Mouse (Mus musculus): ENCODE results near the gene Gabrb3. TPM values are rescaled to one million over a fixed set of nuclear protein-coding genes. Genes with fewer than 3 reads are reported as not detected.
A peak's percentile ranks its signal among the peaks of the same experiment; 100 is the strongest.

Gene Gabrb3
- polyA plus RNA-seq (2015; fragmentation: Nextera tagmentation; extraction: Ambion mirVana), result 2.1 and 3.5 TPM in 2 replicates

DNA sequence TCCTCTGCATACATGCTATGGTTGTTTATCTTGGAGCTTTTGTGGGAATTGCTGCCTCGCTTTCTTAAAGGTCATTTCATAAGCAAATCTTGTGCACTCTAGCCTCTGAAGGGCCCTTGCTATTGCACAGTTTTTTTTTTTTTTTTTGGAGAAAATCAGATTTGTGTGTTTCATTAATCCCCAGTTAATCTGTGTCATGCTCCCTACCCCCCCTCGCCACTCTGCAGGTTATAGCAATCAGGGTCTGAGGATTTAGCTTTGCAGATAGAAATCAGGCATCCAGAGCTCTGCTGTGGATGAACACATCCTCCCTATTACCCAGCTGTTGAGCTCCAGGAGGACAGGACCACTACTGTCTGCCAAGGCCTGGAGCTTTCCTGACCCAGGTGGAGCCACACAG, at the start of gene Gabrb3:
Gabrb3 (plus strand) TSS at position 301 of the 400 bp plus-strand sequence.
- WGBS, result 78% methylated on average over 2 of the region's 2 CpGs
- H3K9me3 ChIP-seq, result no peaks in the 10 kb centered on the region
- H3K36me3 ChIP-seq, result no peaks in the 10 kb centered on the region
- ATAC-seq (ENCODE audit: insufficient read depth, low FRiP score, low read depth), result no peak
- H3K27ac ChIP-seq, result no peak within 1 kb of the TSS
- H3K27me3 ChIP-seq (replicated peaks), result no peaks in the 10 kb centered on the region
- H3K9ac ChIP-seq, result no peak within 1 kb of the TSS
- H3K4me3 ChIP-seq (replicated peaks), result no peak within 1 kb of the TSS
- no peaks in the 10 kb centered on the region for H3K4me1 ChIP-seq
- no peak within 1 kb of the TSS for H3K4me2 ChIP-seq

GRCm38 (mm10) chr7:57384112-57384511, 35.4 kb upstream of the Gabrb3 start:
- Histone ChIP-seq H3K27ac (no peak overlapping the region), H3K4me3 (replicated peaks) (no peak overlapping the region), H3K27me3 (replicated peaks) (peaks cover 16% of the 10 kb centered on the region), H3K9ac (no peak overlapping the region), H3K4me2 (no peak overlapping the region), H3K36me3 (no peaks in the 10 kb centered on the region), H3K9me3 (no peaks in the 10 kb centered on the region), H3K4me1 (no peaks in the 10 kb centered on the region)
- no peak for ATAC-seq (ENCODE audit: insufficient read depth, low FRiP score, low read depth)
- 20% methylated on average over 4 of the region's 4 CpGs for WGBS

DNA sequence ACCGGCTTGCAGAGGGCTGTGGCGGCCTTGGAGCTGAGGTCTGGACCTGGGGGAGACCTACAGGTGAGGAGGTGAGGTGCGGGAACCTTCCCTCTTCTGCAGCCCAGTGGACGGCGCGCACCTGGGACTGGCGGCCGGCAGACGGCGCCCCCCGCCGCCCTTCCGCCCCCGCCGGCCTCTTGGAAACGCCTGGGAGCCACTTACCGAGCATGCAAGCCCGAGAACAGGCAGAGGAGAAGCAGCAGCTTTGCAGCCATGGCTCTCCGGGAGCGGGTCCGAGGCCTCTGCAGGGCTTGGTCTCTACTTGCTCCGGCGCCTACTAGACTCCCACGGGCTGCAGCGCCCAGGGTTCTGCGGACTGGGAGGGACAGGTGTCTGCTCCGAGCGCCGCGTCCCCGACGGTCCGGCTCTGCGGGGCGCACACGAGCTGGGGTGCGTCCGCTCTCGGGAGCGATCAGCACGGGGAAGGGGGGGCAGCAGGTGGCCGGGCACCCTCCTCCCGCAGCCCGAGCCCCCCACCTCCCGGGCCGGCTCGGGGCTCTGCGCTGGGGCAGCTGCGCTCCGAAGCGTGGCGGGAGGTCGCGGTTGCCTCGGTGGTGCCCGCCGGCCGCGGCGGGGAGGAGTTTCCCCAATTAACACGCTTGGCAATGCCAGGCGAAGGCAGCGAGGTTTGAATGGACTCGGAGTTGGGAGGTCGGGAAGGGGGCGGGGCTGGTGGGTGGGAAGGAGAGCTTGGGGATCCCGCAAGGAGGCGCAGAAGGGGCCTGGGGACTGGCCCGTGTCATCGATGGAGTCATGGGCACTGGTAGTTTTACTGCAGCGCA, 32.8 kb upstream of the Gabrb3 start, which contains the start of gene Gabrg3:
Gabrg3 (minus strand) TSS at position 672 of the 824 bp plus-strand sequence.
- no peaks in the 10 kb centered on the region for H3K9me3 ChIP-seq
- peak within 1 kb of the TSS; percentile 50 for H3K4me3 ChIP-seq (replicated peaks)
- 0 out of 2 replicates have a peak within 1 kb of the TSS, but pooled peaks have one; percentile 22 for H3K9ac ChIP-seq
- H3K36me3 ChIP-seq, result no peaks in the 10 kb centered on the region
- peak within 1 kb of the TSS; percentile 97 for H3K4me2 ChIP-seq
- H3K27ac ChIP-seq, result no peak within 1 kb of the TSS
- under 1% methylated on average over 70 of the region's 71 CpGs for WGBS
- peaks cover 16% of the 10 kb centered on the region for H3K27me3 ChIP-seq (replicated peaks)
- peak; percentile 47 for ATAC-seq (ENCODE audit: insufficient read depth, low FRiP score, low read depth)
- H3K4me1 ChIP-seq, result no peaks in the 10 kb centered on the region

GRCm38 (mm10) chr7:57387341-57387654, 32.2 kb upstream of the Gabrb3 start:
- Histone ChIP-seq H3K9me3 (no peaks in the 10 kb centered on the region), H3K4me1 (no peaks in the 10 kb centered on the region), H3K9ac (no peak overlapping the region), H3K36me3 (no peaks in the 10 kb centered on the region), H3K4me2 (peak overlapping the region; percentile 97), H3K27ac (no peak overlapping the region), H3K4me3 (replicated peaks) (peak overlapping the region; percentile 50), H3K27me3 (replicated peaks) (peaks cover 16% of the 10 kb centered on the region)
- WGBS, result 22% methylated on average over 6 of the region's 6 CpGs
- ATAC-seq (ENCODE audit: insufficient read depth, low FRiP score, low read depth), result no peak

DNA sequence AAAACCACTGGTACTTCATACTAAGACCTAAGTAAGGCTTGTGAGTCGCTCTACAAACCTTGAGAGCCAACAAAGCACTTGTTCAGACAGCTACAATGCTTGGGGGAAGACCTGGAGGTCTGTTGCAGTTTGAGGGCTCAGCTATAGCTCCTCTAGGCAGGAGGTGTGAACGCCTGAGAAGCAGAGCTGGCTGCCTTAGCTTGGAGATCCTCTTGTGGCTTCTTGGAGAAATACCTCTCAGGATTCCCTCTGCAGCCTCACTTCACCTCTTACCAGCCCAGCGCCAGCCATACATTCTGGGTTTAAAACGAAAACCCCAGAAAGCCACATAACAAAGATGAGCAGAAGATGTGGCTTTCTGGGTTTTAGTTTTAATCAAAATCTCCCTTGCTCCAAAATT, 29.4 kb upstream of the Gabrb3 start:
- Histone ChIP-seq H3K4me3 (replicated peaks) (no peak overlapping the region), H3K4me1 (no peaks in the 10 kb centered on the region), H3K27me3 (replicated peaks) (peaks cover 16% of the 10 kb centered on the region), H3K4me2 (no peak overlapping the region), H3K9me3 (no peaks in the 10 kb centered on the region), H3K9ac (no peak overlapping the region), H3K36me3 (no peaks in the 10 kb centered on the region), H3K27ac (no peak overlapping the region)
- no peak for ATAC-seq (ENCODE audit: insufficient read depth, low FRiP score, low read depth)
- WGBS, result 40% methylated on average over 4 of the region's 4 CpGs

DNA sequence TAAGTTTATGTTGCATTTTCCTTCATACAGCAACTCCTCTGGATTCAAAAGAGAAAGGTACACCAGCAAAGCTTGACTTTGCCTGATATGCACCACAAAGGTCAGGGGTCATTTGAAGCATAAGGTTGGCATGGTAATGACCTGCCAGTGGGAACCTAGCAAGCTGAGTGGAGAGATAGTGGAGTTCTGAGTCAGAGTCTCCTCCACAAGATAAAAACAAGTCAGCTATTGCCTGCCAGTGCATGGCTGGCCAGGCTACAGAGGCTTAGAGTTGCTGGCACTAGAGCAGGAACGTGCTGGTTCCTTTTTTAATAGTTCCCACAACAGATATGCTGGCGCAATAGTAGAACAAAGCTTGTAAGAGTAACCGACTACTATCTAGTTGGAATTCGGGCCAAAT, 25.9 kb upstream of the Gabrb3 start:
- Histone ChIP-seq H3K9ac (no peak overlapping the region), H3K9me3 (no peaks in the 10 kb centered on the region), H3K36me3 (no peaks in the 10 kb centered on the region), H3K27me3 (replicated peaks) (no peaks in the 10 kb centered on the region), H3K4me1 (no peaks in the 10 kb centered on the region), H3K27ac (no peak overlapping the region), H3K4me3 (replicated peaks) (no peak overlapping the region), H3K4me2 (no peak overlapping the region)
- 79% methylated on average over 4 of the region's 4 CpGs for WGBS
- no peak for ATAC-seq (ENCODE audit: insufficient read depth, low FRiP score, low read depth)

- no peaks in the 10 kb centered on the region for H3K9me3 ChIP-seq
- H3K9ac ChIP-seq, result no peak overlapping the region
- H3K27ac ChIP-seq, result no peak overlapping the region
- no peaks in the 10 kb centered on the region for H3K36me3 ChIP-seq
- H3K4me1 ChIP-seq, result no peaks in the 10 kb centered on the region
- no peak for ATAC-seq (ENCODE audit: insufficient read depth, low FRiP score, low read depth)
- H3K4me2 ChIP-seq, result no peak overlapping the region
- H3K4me3 ChIP-seq (replicated peaks), result no peak overlapping the region
- WGBS, result 86% methylated on average over 4 of the region's 4 CpGs
- H3K27me3 ChIP-seq (replicated peaks), result no peaks in the 10 kb centered on the region
Measured at GRCm38 (mm10) chr7:57411163-57411562, 8.3 kb upstream of the Gabrb3 start.

DNA sequence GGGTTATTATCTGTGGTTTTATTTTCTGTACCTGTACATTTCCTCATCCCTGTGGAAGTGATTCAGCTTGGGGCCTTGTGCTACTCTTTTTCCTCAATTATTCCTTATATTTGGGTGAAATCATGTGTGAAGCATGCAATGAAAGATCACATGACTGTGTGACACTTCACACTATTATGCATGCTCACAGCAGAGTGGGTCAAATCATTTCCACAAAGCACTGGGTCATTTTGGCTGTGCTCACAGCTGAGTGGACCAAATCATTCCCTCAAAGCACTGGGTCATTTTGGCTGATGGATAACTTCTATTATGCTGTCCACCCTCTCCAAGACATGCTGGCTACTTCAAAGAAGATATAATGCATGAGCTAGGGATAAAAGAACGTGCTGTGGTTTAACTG, 6.6 kb upstream of the Gabrb3 start:
- Histone ChIP-seq H3K9me3 (no peaks in the 10 kb centered on the region), H3K4me1 (no peaks in the 10 kb centered on the region), H3K27me3 (replicated peaks) (no peaks in the 10 kb centered on the region), H3K9ac (no peak overlapping the region), H3K4me3 (replicated peaks) (no peak overlapping the region), H3K36me3 (no peaks in the 10 kb centered on the region), H3K4me2 (no peak overlapping the region), H3K27ac (no peak overlapping the region)
- WGBS, result 27% methylated on average over 1 of the region's 1 CpGs
- no peak for ATAC-seq (ENCODE audit: insufficient read depth, low FRiP score, low read depth)

- Histone ChIP-seq H3K9me3 (no peaks in the 10 kb centered on the region), H3K27ac (no peak overlapping the region), H3K4me1 (no peaks in the 10 kb centered on the region), H3K9ac (no peak overlapping the region), H3K27me3 (replicated peaks) (no peaks in the 10 kb centered on the region), H3K36me3 (no peaks in the 10 kb centered on the region), H3K4me3 (replicated peaks) (no peak overlapping the region), H3K4me2 (no peak overlapping the region)
- 55% methylated on average over 1 of the region's 1 CpGs for WGBS
- no peak for ATAC-seq (ENCODE audit: insufficient read depth, low FRiP score, low read depth)
Measured at GRCm38 (mm10) chr7:57421044-57421443, 1.6 kb downstream of the Gabrb3 start.

DNA sequence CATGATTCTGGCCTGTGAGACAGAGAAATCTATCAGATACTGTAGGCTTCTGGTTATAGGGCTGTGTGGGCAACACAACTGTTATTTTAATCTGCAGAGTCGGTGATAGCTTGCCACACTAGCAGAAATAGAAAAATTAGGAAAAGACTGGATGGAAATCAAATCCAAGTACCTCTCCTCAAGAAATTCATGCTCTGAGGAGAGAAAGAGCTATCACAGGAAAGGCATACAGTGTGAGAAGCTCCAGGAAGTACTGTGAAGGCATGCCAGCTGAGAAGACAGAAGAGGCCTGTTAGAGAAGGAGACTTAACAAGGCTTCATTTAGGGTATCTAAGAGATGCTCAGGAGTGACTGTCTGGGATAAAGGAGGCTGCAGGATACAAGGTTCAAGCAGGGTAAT, 3.2 kb downstream of the Gabrb3 start:
- no peak overlapping the region for H3K4me2 ChIP-seq
- ATAC-seq (ENCODE audit: insufficient read depth, low FRiP score, low read depth), result no peak
- H3K4me1 ChIP-seq, result no peaks in the 10 kb centered on the region
- H3K36me3 ChIP-seq, result no peaks in the 10 kb centered on the region
- no peaks in the 10 kb centered on the region for H3K9me3 ChIP-seq
- no peak overlapping the region for H3K9ac ChIP-seq
- H3K4me3 ChIP-seq (replicated peaks), result no peak overlapping the region
- H3K27ac ChIP-seq, result no peak overlapping the region
- 83% methylated on average over 1 of the region's 1 CpGs for WGBS
- no peaks in the 10 kb centered on the region for H3K27me3 ChIP-seq (replicated peaks)

DNA sequence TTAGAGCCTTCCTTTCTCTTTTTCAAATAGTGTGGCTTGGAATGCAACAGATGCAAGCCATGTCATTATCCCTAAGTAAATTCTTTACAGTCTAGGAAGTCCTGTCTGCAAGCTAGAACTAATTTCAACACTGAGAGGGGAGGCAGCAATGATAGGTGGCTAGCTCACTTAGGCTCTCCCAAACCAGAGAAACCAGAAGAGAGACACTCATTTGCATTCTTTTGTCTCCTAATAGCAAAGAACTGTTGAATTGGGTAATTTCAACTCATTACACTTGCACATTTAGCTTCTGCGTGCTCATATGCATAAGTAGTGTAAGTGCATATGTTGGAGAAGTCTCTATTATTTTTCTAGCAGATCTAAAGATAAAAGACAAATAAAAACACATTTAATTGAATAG, 28.7 kb downstream of the Gabrb3 start:
- no peak overlapping the region for H3K4me2 ChIP-seq

GRCm38 (mm10) chr7:57460354-57460753, 40.9 kb downstream of the Gabrb3 start:
- no peak overlapping the region for H3K4me2 ChIP-seq
- WGBS, result 61% methylated on average over 5 of the region's 5 CpGs
- no peak overlapping the region for H3K27ac ChIP-seq
- ATAC-seq (ENCODE audit: insufficient read depth, low FRiP score, low read depth), result no peak
- H3K9me3 ChIP-seq, result no peaks in the 10 kb centered on the region
- H3K9ac ChIP-seq, result no peak overlapping the region
- no peaks in the 10 kb centered on the region for H3K4me1 ChIP-seq
- no peaks in the 10 kb centered on the region for H3K36me3 ChIP-seq
- no peak overlapping the region for H3K4me3 ChIP-seq (replicated peaks)
- H3K27me3 ChIP-seq (replicated peaks), result no peaks in the 10 kb centered on the region

More for the DNA sequence above, 28.7 kb downstream of the Gabrb3 start:
- no peaks in the 10 kb centered on the region for H3K9me3 ChIP-seq
- no peak for ATAC-seq (ENCODE audit: insufficient read depth, low FRiP score, low read depth)
- no peaks in the 10 kb centered on the region for H3K27me3 ChIP-seq (replicated peaks)
- 81% methylated on average over 1 of the region's 1 CpGs for WGBS
- H3K27ac ChIP-seq, result no peak overlapping the region
- H3K4me1 ChIP-seq, result no peaks in the 10 kb centered on the region
- no peak overlapping the region for H3K4me3 ChIP-seq (replicated peaks)
- no peak overlapping the region for H3K9ac ChIP-seq
- no peaks in the 10 kb centered on the region for H3K36me3 ChIP-seq

All from stomach, embryonic 15.5 days (tissue).